Mouse (Mus musculus) subcutaneous adipose tissue, adult 2 months (tissue): Measurements from ENCODE around the gene Dbx2. TPM values are rescaled to one million over a fixed set of nuclear protein-coding genes. Genes with fewer than 3 reads are reported as not detected.

Experiments
- polyA plus RNA-seq: library from polyadenylated mRNA; depleted of rRNA; stranded (reverse); fragments of >200 nt; gene quantifications from 2 replicates; pipeline ENCODE4 v1.2.3, GENCODE M21; 2012; ENCODE audit warnings: low replicate concordance; rRNA removed

Dbx2 gene
- not detected in 2 replicates for polyA plus RNA-seq

DNA sequence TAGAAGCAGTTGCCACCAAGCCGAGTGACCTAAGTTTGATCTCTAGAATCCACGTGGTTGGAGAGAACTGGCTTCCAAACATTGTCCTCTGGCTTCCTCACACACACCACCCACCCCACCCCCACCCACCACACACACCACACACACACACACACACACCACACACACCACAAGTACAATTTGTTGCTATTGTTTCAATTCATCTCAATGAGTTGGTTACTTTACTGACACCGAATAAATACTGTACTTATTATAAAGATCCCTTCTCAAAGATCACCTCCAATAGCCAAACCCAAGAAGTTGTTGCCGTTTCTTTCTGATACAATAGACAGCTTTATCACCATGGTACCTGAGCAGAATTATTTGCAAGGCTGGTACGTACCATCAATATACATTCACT lies at the start of gene Dbx2:
Gene Dbx2, minus strand, starts transcription at position 101 of the 400 bp plus-strand sequence.

Other genes starting within 250 kb of the Dbx2 start
- gene Nell2, start 127.4 kb downstream of the Dbx2 start, polyA plus RNA-seq, result 0.04 and 0.09 TPM in 2 replicates
- gene Ano6, start 134.9 kb upstream of the Dbx2 start, polyA plus RNA-seq, result 58.2 and 67.8 TPM in 2 replicates